Mouse (Mus musculus) left cerebral cortex, adult 8-10 months (tissue): ENCODE data around the gene Ehhadh. TPM values are rescaled to one million over a fixed set of nuclear protein-coding genes. Genes with fewer than 3 reads are reported as not detected.

Experiments
- DNase-seq, 2 experiments: peaks; one replicate each; pipeline ENCODE4 v3.0.0; 2022; ENCODE audit warnings: low spot score in 2 of 2
- total RNA-seq, 4 experiments: library from RNA; stranded (reverse); gene quantifications; 2 replicates each; pipeline ENCODE4 v1.2.4; 2022

Gene Ehhadh
- total RNA-seq, 4 experiments from 2014 or later: 2.4 to 3.3 (median 2.6) TPM

DNA sequence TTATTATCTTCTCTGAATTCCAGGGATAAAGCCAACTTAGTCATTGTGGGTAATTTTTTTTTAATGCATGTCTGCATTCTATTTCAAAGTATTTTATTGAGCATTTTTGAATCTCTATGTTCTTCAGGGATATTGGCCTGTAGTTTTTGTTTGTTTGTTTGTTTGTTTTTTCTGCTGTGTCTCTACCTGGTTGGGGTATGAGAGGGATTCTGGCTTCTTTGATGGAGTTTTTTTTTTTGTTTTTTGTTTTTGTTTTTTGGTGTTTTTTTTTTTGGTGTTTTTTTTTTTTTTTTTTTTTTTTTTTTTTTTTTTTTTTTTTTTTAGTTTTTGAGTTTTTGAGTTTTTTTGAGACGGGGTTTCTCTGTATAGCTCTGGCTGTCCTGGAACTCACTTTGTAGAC lies 52.0 kb downstream of the Ehhadh start:
- no peak for DNase-seq

DNA sequence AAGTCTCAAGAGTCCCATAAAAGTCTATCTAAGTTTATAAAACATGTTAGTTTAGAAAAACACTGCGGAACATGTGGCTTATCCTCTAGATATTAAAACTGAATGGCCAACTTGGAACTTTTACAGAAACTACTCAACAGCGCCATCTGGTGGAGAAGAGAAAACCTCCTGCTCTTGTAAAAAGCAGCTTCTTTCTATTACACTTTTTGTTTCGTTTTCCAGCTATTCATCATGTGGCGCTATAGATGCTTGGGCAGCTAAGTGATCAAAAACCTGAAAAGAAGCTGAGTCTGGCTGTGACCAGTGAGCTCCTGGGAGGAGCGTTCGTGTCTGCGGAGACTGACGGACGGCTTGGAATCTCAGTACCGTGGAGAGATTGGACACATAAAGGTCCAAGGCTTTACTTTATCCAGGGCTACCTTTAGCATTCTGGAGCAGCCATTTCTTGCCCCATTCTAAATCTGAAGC lies 59.7 kb downstream of the Ehhadh start:
- peak; percentile 38 to 44 for DNase-seq

DNA sequence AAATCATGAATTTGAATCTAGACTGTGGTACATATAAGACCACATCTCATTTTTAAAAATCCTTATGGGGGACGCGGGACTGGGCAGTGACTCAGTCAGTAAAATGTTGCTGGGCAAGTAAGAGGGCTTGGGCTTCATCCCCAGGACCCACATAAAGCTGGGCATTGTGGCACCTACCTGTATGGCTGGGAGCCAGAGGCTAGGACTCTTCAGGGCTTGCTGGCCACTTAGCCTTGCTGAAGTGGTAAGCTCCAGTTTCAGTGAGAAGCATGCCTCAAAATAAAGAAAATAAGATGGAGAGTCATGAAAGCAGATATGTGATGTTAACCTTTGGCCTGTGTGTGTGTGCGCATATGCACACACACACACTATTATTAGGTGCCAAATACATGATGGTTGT lies 60.2 kb downstream of the Ehhadh start:
- DNase-seq: no peak

DNA sequence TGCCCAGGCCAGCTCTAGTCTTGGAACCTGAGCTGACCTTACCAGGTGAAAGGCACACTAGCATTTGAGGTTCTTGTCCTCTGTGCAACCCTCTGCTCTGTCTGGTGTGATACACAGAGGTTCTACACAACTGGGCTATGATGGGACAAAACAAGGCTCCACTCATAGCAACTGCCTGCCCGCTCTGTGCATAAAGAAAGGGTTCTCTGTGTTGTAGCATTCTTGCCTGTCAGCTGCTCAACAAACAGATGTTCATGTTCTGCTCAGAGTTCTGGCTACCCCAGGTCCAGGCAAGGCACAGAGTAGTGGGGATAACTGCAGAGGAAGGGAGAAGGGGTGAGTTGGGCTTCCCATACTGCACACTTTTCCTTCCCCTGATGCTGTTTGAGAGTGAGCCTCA lies 63.3 kb downstream of the Ehhadh start:
- peak in 1 of 2 experiments; percentile 8 for DNase-seq

DNA sequence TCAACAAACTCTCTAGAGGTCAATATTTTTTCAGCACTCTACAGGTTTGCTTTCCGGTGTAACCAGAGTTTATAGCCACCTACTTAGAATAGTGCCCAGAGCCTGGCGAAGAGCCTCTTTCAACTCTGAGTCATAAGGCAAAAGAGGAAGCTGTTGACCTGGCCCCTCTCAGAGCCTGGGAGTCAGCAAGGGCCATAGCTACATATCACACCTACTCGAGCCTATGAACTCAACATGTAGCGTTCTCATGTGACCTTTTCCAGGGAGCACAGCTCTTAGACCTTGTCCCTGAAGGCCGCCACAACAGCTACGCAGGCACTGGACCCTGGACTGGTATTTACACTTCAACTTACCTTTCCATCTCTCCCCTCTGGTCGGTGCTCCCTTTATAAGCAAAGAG lies 67.8 kb downstream of the Ehhadh start:
- DNase-seq: no peak

DNA sequence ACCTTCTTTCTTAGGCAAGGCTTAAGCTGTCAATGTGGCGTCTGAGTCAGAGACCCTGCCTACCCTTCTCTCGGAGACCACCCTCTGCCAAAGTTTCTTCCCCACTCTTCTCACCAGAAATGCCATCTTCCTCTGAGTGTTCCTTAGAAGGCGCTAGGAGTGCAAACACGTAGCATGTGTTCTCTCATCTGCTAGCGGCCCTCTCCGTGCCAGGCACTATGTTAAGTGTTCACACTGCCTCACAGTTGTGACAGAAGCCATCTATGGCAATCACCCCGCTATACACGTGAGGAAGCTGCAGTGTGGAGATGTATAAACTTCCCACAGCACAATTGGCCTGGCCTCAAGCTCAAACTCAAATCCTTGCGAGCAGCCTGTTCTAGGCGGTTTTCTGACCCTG lies 73.1 kb downstream of the Ehhadh start:
- no peak for DNase-seq

Other genes with a start within 250 kb of the Ehhadh start
- gene 2510009E07Rik, start 93.1 kb downstream of the Ehhadh start, total RNA-seq: 10 to 100 TPM; 44.7 to 57.0 (median 53.9) TPM
- gene Map3k13, start 6.5 kb upstream of the Ehhadh start, total RNA-seq: 10 to 100 TPM; 13.6 to 17.6 (median 15.8) TPM
- gene Tmem41a, start 159.7 kb upstream of the Ehhadh start, total RNA-seq: 10 to 100 TPM; 18.0 to 19.6 (median 18.8) TPM
- gene Liph, start 207.9 kb upstream of the Ehhadh start, total RNA-seq: 1 to 10 TPM in 2 of 4 experiments, under 1 TPM in 2; 0.41 to 1.3 (median 0.86) TPM
- gene Senp2, start 221.7 kb upstream of the Ehhadh start, total RNA-seq: 100 to 1,000 TPM in 1 of 4 experiments, 10 to 100 TPM in 3; 89.7 to 101 (median 95.2) TPM